ENCODE assay signal across 16 mouse cellular contexts in the genomic region with DNA sequence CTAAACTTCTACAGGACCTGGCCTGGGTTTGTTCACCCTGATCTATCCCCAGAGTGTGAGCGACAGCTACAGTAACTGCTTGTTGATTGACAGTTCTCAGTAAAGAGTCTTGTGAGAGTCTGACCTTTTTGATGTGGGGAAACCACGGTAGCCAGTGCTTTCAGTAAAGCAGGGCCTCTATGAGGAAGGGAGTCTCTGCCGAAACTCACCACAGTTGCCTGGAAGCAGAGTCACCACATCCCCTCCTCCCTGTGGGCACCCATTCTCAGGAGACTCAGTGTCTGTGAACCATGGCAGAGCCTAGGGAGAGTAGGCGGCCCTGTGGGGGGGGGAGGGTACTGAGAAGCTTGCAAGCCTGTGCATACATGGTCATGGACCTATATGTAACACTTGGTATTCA. TPM values are rescaled to one million over a fixed set of nuclear protein-coding genes. Genes with fewer than 3 reads are reported as not detected.
DNase-seq lines count a peak whose midpoint lies in the region; TF ChIP-seq lines count a peak whose summit lies in the region.
"Had no signal": no experiment of that assay in that cellular context is flagged by ENCODE, and none has a peak within 500 bp of the region (broad histone marks: within the 10 kb centered on the region; RNA-seq: fewer than 3 reads in every experiment).

No protein-coding gene starts in this region.

- DNase-seq in heart, adult 11 months, result peak; percentile 89
- DNase-seq in heart, postnatal 4 days, result no peak
- peak; percentile 68 to 79 for DNase-seq in spleen, adult 2 months (ENCODE audit: low read depth in 1 of 2, low spot score in 2 of 2)
- no peak for DNase-seq in spleen, adult 12 weeks (ENCODE audit: low spot score)
- DNase-seq in naive thymus-derived CD4-positive, alpha-beta T cell, adult 2 months (ENCODE audit: low read depth), result peak; percentile 90
- peak; percentile 66 for DNase-seq in thymus, postnatal 4 days
- no peak for DNase-seq in embryo, embryonic 9.5 days (ENCODE audit: extremely low spot score)
- no peak for DNase-seq in layer of hippocampus, postnatal 10 days (ENCODE audit: low spot score in 2 of 2)
- DNase-seq: cerebellum, adult 11 months; gastrocnemius, postnatal 10 days; kidney, adult 9 months; lung, embryonic 14.5 days had no signal

- peaks cover 48% of the 10 kb centered on the region for H3K4me1 ChIP-seq in spleen, adult 2 months (ENCODE audit: control insufficient read depth, insufficient read depth, insufficient read length)
- H3K4me1 ChIP-seq: heart, embryonic 12.5 days; hindbrain, embryonic 12.5 days; midbrain, embryonic 10.5 days had no signal

- peak overlapping the region; percentile 43 for H3K27ac ChIP-seq in spleen, adult 2 months (ENCODE audit: insufficient read depth, low read length)
- H3K27ac ChIP-seq: hindbrain, embryonic 12.5 days; midbrain, embryonic 10.5 days had no signal

- no peak for TF ChIP-seq CTCF in spleen, adult 2 months (IDR thresholded peaks at IDR 0.05; ENCODE audit: extremely low read depth, insufficient read depth, insufficient read length, insufficient replicate concordance)

- H3K27me3 ChIP-seq in spleen, adult 2 months (ENCODE audit: control insufficient read depth, insufficient read depth, low read length), result no peaks in the 10 kb centered on the region
- H3K27me3 ChIP-seq: heart, embryonic 12.5 days; hindbrain, embryonic 12.5 days had no signal

- no peak for TF ChIP-seq POLR2A in spleen, adult 2 months (IDR thresholded peaks at IDR 0.05; ENCODE audit: low read depth, low read length)

- WGBS in spleen, adult 2 months, result 8% methylated on average over 4 of the region's 4 CpGs

- no peak overlapping the region for H3K4me3 ChIP-seq in spleen, adult 2 months (ENCODE audit: extremely low read depth, insufficient read depth, insufficient read length)
- H3K4me3 ChIP-seq: heart, embryonic 12.5 days; hindbrain, embryonic 12.5 days; midbrain, embryonic 10.5 days had no signal

- no peaks in the 10 kb centered on the region for H3K36me3 ChIP-seq in spleen, adult 2 months (ENCODE audit: control insufficient read depth, insufficient read depth, low read length)
- H3K36me3 ChIP-seq: G1E; heart, embryonic 12.5 days; hindbrain, embryonic 12.5 days; midbrain, embryonic 10.5 days had no signal

RNA-seq across cellular contexts. Expression of a gene that starts 14.5 kb away (rescaled TPM):
- total RNA-seq in heart, postnatal 4 days (2021), result under 1 TPM; 0.50 to 0.69 TPM
- 138 and 180 TPM in 2 replicates for polyA plus RNA-seq in spleen, adult 2 months (2012; rRNA removed)
- 1 to 10 TPM in 1 of 2 experiments, under 1 TPM in 1; 0.60 to 1.1 TPM for total RNA-seq in layer of hippocampus, postnatal 10 days (2021)

RNA-seq across cellular contexts. Expression of a gene that starts 36.8 kb away (rescaled TPM):
- 10 to 100 TPM; 22.2 to 23.7 TPM for total RNA-seq in heart, postnatal 4 days (2021)
- 83.4 and 91.5 TPM in 2 replicates for polyA plus RNA-seq in spleen, adult 2 months (2012; rRNA removed)
- total RNA-seq in layer of hippocampus, postnatal 10 days (2021), result 1 to 10 TPM; 4.0 to 8.3 TPM

Comparison
In these comparisons a context has a peak if more than half of its experiments do, and no peak if none do; other contexts are left out.
1. DNase-seq: peak in heart, adult 11 months (single experiment), spleen, adult 2 months (2 of 2), naive thymus-derived CD4-positive, alpha-beta T cell, adult 2 months (single experiment) and thymus, postnatal 4 days (single experiment); none in heart, postnatal 4 days (single experiment), spleen, adult 12 weeks (single experiment), embryo, embryonic 9.5 days (single experiment) and layer of hippocampus, postnatal 10 days (0 of 2).